Mouse (Mus musculus) brown adipose tissue, adult 24 weeks (tissue): ENCODE data around the gene Tas2r131. TPM values are rescaled to one million over a fixed set of nuclear protein-coding genes. Genes with fewer than 3 reads are reported as not detected.
"Not testable (repeated sequence)": the region's sequence is repeated elsewhere in the genome, so short reads cannot be mapped to it uniquely, and the experiment has no call there.

Source experiments
- H3K27ac ChIP-seq: fragments of 200-500 bp; replicated peaks from 2 replicates; pipeline ENCODE4 v1.5.1; 2012; ENCODE audit warnings: low read depth, mild to moderate bottlenecking, low read length
- H3K4me1 ChIP-seq: fragments of 200-500 bp; 2 replicates; pipeline ENCODE4 v1.6.1; 2012; ENCODE audit warnings: low read length, mixed read lengths; ENCODE audit not compliant: control insufficient read depth, insufficient read depth, insufficient read length
- H3K4me3 ChIP-seq: fragments of 200-500 bp; 2 replicates; pipeline ENCODE4 v1.5.1; 2012; ENCODE audit warnings: low read depth, mild to moderate bottlenecking, low read length, moderate library complexity; ENCODE audit not compliant: insufficient read depth
- polyA plus RNA-seq: library from polyadenylated mRNA; stranded (reverse); fragments of >200 nt; gene quantifications from 2 replicates; pipeline ENCODE4 v1.2.4, GENCODE M21; 2012; ENCODE audit not compliant: missing spikeins, insufficient read depth, insufficient read length

The Tas2r131 gene
- not detected in 2 replicates for polyA plus RNA-seq

- Histone ChIP-seq H3K27ac (no peak within 1 kb of the TSS), H3K4me1 (no peaks in the 10 kb centered on the region), H3K4me3 (no peak within 1 kb of the TSS)
Measured at GRCm38 (mm10) chr6:132957819-132958218, at the start of gene Tas2r131. Tas2r131 (minus strand) TSS chr6:132957919.

DNA sequence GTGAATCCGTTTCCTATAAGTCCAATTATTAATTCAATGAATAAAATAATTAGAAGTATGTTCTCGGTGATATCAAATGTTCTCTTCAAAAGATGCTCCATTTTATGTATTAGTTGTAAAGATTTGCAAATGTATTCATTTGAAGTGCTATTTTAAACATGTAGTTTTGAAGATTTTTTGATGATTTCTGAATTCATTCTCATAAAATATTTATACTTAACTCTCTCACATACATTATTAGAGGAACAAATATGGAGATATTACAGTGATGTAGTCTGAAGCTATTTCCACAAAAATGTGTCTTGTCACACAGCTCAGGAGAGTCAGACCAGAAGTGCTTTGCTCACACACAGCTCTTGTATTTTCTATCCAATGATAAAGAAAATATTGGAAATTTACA, 23.1 kb upstream of the Tas2r131 start, which contains the start of gene Tas2r109:
TSS of gene Tas2r109 (minus strand) at position 101 of the 400 bp plus-strand sequence.
- H3K4me1 ChIP-seq = no peaks in the 10 kb centered on the region
- no peak within 1 kb of the TSS for H3K27ac ChIP-seq
- no peak within 1 kb of the TSS for H3K4me3 ChIP-seq

DNA sequence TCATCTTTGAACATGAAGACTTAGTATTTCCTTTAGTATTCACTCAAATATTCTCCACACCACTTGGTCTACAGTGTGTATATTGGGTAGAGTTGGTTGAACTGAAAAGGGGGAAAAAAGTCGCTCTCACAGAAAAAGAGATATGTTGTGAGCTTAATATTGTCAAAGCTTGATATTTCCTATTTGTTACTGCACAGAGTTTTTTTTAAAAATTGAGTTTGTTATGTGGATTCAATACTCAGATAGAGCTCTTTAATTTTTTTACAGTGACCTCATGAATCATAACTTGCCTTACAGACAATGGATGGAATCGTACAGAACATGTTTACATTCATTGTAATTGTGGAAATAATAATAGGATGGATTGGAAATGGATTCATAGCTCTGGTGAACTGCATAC, 6.9 kb downstream of the Tas2r131 start, which contains the start of gene Tas2r129:
TSS of gene Tas2r129 (plus strand) at position 301 of the 400 bp plus-strand sequence.
- Histone ChIP-seq H3K4me3 (no peak within 1 kb of the TSS), H3K27ac (no peak within 1 kb of the TSS), H3K4me1 (no peaks in the 10 kb centered on the region)

DNA sequence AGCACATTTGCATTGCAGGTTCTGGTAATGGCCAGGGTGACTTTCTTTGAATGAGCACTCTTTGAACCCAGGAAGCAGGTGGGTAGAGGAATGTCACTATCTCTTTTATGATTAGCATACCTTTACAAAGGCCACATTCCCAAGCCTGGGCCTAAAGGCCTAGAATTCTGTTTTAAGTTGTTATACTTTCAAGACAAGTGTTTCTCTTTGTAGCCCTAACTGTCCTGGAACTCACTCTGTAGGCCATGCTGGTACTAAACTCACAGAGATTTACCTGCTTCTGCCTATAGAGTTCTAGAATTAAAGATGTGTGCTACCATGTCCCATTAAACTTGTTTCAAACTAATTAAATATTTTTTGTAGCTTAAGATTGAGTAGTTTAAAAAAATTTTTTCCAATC, 16.3 kb downstream of the Tas2r131 start:
- H3K4me3 ChIP-seq, H3K27ac ChIP-seq, H3K4me1 ChIP-seq: not testable (repeated sequence)

- H3K4me1 ChIP-seq = no peaks in the 10 kb centered on the region
- H3K4me3 ChIP-seq = no peak within 1 kb of the TSS
- H3K27ac ChIP-seq = no peak within 1 kb of the TSS
Measured at GRCm38 (mm10) chr6:132909351-132909750, 48.4 kb downstream of the Tas2r131 start, which contains the start of gene Tas2r125. Tas2r125 (plus strand) TSS chr6:132909651.

Other genes starting within 250 kb of the Tas2r131 start
- gene Tas2r122, start 246.0 kb downstream of the Tas2r131 start, polyA plus RNA-seq = not detected in 2 replicates
- not detected in 2 replicates for gene Tas2r115, start 219.9 kb downstream of the Tas2r131 start, polyA plus RNA-seq
- not detected in 2 replicates for gene Tas2r124, start 203.2 kb downstream of the Tas2r131 start, polyA plus RNA-seq
- not detected in 2 replicates for gene Tas2r102, start 195.8 kb downstream of the Tas2r131 start, polyA plus RNA-seq
- gene Tas2r136, start 179.8 kb downstream of the Tas2r131 start, polyA plus RNA-seq = not detected in 2 replicates
- not detected in 2 replicates for gene Tas2r117, start 155.1 kb downstream of the Tas2r131 start, polyA plus RNA-seq
- not detected in 2 replicates for gene Tas2r123, start 110.8 kb downstream of the Tas2r131 start, polyA plus RNA-seq
- not detected in 2 replicates for gene Tas2r116, start 102.5 kb downstream of the Tas2r131 start, polyA plus RNA-seq
- gene Tas2r110, start 89.9 kb downstream of the Tas2r131 start, polyA plus RNA-seq = not detected in 2 replicates
- gene Tas2r113, start 64.9 kb downstream of the Tas2r131 start, polyA plus RNA-seq = not detected in 2 replicates
- not detected in 2 replicates for gene Tas2r125, start 48.3 kb downstream of the Tas2r131 start, polyA plus RNA-seq
- not detected in 2 replicates for gene Tas2r129, start 6.8 kb downstream of the Tas2r131 start, polyA plus RNA-seq
- gene Tas2r109, start 23.0 kb upstream of the Tas2r131 start, polyA plus RNA-seq = not detected in 2 replicates
- not detected in 2 replicates for gene Tas2r103, start 79.2 kb upstream of the Tas2r131 start, polyA plus RNA-seq
- not detected in 2 replicates for gene Tas2r140, start 97.9 kb upstream of the Tas2r131 start, polyA plus RNA-seq
- gene Smim10l1, start 147.0 kb upstream of the Tas2r131 start, polyA plus RNA-seq = 170 and 207 TPM in 2 replicates